Mouse (Mus musculus): ENCODE results near the gene Phf10.
"Not testable (repeated sequence)": the region's sequence is repeated elsewhere in the genome, so short reads cannot be mapped to it uniquely, and the experiment has no call there.

The Phf10 gene

DNA sequence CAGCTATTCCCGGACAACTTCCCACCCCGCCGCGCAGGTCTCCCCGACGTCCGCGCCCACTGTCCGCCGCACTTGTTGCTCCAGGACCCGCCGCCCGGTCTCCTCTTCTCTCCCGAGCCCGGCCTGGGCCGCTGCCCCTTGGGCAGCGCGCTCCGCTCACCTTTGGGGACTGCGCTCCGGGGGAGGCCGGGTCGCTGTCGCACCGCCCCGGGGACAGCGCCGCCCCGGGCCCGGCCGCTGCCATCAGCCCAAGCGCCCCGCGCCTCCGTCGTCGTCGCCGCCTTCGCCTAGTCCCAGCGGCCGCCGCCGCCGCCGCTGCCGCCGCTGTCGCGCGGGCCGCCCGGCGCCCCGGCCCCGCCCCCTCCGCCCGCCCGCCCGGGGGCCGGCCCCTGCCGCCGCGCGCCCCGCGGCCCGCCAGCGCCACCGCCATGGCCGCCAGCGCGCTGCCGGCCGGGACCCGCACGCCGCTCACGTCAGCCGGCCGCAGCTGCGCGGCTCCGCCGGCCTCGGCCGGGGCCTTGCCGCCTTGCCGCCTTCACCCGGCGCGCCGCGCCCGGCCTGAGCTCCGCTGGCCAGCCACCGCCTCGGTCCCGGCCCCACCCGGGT is at the start of gene Phf10:
Gene Phf10 (minus strand): TSS at position 323 of the 606 bp plus-strand sequence.
- peak; percentile 31 to 34 for DNase-seq (ENCODE audit: low spot score in 2 of 2)

DNA sequence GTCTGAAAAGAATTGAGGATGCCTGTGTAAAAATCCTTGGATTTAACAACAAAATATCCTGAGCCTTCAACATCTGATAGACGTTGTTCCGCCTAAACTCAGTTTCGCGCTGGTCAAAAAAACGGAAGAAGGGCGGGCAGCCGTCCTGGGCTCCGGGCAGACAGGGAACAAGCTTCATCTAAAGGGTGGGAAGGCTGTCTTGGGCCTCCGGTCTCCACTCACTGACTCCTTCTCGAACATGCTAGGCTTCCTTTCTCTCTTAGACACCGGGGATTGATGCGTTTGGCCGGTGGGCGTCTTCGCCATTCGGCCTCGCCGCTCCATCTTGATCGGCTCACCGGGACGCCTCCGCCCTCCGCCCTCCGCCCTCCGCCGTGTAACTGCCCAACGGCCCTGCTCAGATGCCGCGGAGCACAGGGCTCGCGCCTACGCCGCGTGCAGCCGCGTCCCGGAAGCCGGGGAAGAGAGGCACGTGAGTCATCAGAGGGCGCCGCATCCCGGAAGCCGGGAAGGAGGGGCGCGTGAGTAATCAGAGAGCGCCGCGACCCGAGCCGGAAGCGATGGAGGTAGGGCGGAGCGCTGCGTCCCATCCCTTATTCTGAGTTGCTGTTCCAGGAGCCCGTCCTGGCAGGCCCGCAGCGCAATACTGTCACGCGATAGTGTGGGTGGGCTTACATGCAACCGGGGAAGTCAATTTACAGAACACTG is 48.8 kb upstream of the Phf10 start, which contains the start of gene Gm3435:
Gene Gm3435 (plus strand): TSS at position 471 of the 708 bp plus-strand sequence.
- DNase-seq (ENCODE audit: low spot score in 2 of 2) = not testable (repeated sequence)

DNA sequence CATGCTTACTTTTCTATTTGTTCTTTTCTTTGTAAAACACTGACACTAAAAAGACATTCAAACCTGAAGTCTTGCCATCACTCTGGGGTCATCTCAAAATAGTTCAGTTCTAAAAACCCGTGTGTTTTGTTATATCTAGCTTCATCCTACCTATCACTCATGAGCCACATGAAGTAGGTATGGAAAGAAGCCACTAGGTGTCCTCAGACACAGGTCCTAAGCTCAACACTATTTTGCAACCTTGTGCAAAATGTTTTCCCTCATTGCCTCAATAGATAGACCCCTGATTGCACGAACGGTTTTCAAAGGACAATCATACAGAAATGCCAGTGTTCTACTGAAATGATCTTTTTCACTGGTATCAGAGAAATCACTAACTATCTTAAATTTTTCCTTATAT is 48.0 kb upstream of the Phf10 start:
- DNase-seq (ENCODE audit: low spot score in 2 of 2) = not testable (repeated sequence)

DNA sequence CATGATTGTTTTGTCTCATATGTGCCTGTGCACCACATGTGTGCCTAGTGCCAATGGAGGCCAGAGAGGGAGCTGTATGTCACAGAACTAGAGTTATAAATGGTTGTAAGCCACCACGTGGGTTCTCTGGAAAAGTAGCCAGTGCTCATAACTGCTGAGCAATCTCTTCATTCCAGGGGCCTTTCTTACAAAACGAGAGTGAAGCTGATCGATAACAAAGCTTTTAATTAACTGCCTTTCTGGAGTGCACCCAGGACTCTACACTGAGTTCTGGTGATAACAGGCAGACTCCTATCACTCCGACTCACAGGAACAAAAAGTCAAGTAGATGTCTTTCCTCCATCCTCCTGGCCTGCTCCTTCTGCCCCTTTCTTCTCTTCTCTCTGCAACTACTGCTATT is 39.0 kb upstream of the Phf10 start:
- DNase-seq (ENCODE audit: low spot score in 2 of 2) = not testable (repeated sequence)

DNA sequence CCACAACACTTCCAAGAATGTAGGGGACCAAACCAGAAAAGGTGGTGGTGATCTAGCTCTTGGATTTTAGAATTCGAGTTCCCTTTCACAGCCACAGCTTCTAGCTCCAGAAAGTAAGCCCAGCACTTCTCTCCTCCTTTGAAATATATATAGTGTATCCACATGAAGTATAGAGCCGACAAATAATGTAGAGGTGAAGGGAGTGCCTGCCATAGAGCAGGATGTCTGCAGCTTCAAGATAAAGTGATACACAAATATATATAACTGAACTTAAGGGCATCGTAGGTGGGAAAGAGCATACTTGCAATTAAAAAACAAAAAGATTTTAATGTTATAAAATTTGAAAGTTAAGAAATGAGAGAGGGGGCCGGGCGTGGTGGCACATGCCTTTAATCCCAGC is 33.1 kb upstream of the Phf10 start:
- not testable (repeated sequence) for DNase-seq (ENCODE audit: low spot score in 2 of 2)

DNA sequence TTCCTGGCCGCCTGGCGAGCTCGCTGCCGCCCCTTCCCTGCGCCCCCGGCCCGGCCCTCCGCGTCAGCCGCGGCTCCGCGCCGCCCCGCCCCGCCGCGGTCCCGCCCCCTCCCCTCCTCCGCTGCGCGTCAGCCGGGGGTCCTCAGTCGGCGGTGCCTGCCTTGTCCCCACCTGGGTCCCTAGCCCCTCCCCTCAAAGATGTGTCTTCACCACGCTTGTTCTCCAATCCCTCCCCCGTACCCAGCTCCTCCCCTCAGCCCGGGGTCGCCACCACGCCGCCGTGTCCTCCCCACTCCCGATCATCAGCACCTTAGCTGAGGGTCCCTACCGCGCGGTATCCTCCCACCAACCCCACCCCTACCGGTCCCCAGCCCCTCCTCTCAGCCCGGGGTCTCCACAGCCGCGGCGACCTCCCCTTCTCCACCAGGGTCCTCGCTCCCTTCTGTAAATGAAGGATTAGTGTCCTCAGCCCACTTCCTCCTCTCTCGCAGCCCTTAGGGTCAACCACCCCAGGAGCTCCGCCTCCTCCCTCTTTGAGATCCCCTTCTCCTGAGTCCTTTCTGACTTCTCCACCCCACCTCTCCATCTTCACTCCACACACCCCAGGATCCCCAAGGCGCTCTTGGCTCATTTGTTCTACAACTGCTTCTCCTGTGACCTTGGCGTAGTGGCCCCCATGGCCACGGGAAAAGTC is 32.2 kb upstream of the Phf10 start:
- not testable (repeated sequence) for DNase-seq (ENCODE audit: low spot score in 2 of 2)

DNA sequence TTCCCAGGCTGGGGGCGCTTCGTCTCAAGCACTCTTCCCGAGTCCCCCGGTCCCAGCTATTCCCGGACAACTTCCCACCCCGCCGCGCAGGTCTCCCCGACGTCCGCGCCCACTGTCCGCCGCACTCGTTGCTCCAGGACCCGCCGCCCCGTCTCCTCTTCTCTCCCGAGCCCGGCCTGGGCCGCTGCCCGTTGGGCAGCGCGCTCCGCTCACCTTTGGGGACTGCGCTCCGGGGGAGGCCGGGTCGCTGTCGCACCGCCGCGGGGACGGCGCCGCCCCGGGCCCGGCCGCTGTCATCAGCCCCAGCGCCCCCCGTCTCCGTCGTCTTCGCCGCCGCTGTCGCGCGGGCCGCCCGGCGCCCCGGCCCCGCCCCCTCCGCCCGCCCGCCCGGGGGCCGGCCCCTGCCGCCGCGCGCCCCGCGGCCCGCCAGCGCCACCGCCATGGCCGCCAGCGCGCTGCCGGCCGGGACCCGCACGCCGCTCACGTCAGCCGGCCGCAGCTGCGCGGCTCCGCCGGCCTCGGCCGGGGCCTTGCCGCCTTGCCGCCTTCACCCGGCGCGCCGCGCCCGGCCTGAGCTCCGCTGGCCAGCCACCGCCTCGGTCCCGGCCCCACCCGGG is 31.6 kb upstream of the Phf10 start:
- DNase-seq (ENCODE audit: low spot score in 2 of 2) = not testable (repeated sequence)

DNA sequence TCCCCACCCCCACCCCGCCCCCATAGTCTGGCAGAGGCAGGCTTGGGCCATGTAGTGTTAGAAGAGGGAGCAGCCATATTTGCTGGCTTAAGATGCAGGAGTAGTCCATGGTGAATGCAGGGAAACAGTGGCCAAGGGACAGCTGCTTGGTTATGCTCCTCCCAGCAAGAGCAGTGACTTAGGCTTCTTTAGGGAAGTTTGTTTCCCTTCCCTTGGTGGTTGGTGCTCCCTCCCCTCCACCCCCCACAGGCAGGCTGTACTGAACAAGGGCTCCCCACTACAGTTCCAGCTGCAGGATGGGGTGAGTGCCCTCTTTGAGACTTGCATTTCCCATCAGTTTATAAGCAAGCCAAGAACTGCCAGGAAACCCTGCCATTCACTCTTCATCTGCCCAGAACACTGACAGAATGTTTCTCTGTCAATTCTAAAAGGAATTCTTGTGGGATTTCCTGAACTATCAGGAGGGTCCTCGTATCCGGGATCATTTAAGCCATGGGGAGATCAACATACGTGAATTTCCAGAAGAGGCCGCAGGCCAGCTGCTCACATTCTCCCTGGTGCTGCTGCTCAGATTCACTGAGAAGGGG is 29.1 kb upstream of the Phf10 start:
- not testable (repeated sequence) for DNase-seq (ENCODE audit: low spot score in 2 of 2)

DNA sequence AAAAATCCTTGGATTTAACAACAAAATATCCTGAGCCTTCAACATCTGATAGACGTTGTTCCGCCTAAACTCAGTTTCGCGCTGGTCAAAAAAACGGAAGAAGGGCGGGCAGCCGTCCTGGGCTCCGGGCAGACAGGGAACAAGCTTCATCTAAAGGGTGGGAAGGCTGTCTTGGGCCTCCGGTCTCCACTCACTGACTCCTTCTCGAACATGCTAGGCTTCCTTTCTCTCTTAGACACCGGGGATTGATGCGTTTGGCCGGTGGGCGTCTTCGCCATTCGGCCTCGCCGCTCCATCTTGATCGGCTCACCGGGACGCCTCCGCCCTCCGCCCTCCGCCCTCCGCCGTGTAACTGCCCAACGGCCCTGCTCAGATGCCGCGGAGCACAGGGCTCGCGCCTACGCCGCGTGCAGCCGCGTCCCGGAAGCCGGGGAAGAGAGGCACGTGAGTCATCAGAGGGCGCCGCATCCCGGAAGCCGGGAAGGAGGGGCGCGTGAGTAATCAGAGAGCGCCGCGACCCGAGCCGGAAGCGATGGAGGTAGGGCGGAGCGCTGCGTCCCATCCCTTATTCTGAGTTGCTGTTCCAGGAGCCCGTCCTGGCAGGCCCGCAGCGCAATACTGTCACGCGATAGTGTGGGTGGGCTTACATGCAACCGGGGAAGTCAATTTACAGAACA is 17.4 kb upstream of the Phf10 start, which contains the start of the genes 9030025P20Rik and Gm3417:
Gene 9030025P20Rik (plus strand): TSS at position 107 of the 677 bp plus-strand sequence.
Gene Gm3417 (minus strand): TSS at position 429 of the 677 bp plus-strand sequence.
- not testable (repeated sequence) for DNase-seq (ENCODE audit: low spot score in 2 of 2)

DNA sequence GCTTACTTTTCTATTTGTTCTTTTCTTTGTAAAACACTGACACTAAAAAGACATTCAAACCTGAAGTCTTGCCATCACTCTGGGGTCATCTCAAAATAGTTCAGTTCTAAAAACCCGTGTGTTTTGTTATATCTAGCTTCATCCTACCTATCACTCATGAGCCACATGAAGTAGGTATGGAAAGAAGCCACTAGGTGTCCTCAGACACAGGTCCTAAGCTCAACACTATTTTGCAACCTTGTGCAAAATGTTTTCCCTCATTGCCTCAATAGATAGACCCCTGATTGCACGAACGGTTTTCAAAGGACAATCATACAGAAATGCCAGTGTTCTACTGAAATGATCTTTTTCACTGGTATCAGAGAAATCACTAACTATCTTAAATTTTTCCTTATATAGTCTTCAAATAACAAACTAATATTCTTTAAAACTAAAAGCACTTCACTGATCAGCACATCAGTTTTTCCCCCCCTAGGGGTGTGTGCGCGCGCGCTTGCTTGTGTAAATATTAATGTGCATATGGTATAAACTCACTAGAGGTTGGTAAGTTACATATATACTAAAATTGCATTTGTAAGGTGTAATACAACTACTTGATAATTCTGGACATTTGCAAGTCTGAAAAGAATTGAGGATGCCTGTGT is 16.8 kb upstream of the Phf10 start:
- not testable (repeated sequence) for DNase-seq (ENCODE audit: low spot score in 2 of 2)

DNA sequence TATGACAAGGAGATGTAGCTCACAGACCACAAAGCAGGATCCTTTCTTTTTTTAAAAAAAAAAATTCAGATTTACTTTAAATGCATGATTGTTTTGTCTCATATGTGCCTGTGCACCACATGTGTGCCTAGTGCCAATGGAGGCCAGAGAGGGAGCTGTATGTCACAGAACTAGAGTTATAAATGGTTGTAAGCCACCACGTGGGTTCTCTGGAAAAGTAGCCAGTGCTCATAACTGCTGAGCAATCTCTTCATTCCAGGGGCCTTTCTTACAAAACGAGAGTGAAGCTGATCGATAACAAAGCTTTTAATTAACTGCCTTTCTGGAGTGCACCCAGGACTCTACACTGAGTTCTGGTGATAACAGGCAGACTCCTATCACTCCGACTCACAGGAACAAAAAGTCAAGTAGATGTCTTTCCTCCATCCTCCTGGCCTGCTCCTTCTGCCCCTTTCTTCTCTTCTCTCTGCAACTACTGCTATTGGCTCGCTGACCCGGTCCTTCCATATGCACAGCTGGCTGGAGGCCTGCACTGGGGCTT is 7.4 kb upstream of the Phf10 start:
- not testable (repeated sequence) for DNase-seq (ENCODE audit: low spot score in 2 of 2)

DNA sequence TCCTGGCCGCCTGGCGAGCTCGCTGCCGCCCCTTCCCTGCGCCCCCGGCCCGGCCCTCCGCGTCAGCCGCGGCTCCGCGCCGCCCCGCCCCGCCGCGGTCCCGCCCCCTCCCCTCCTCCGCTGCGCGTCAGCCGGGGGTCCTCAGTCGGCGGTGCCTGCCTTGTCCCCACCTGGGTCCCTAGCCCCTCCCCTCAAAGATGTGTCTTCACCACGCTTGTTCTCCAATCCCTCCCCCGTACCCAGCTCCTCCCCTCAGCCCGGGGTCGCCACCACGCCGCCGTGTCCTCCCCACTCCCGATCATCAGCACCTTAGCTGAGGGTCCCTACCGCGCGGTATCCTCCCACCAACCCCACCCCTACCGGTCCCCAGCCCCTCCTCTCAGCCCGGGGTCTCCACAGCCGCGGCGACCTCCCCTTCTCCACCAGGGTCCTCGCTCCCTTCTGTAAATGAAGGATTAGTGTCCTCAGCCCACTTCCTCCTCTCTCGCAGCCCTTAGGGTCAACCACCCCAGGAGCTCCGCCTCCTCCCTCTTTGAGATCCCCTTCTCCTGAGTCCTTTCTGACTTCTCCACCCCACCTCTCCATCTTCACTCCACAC is 583 bp upstream of the Phf10 start:
- not testable (repeated sequence) for DNase-seq (ENCODE audit: low spot score in 2 of 2)

DNA sequence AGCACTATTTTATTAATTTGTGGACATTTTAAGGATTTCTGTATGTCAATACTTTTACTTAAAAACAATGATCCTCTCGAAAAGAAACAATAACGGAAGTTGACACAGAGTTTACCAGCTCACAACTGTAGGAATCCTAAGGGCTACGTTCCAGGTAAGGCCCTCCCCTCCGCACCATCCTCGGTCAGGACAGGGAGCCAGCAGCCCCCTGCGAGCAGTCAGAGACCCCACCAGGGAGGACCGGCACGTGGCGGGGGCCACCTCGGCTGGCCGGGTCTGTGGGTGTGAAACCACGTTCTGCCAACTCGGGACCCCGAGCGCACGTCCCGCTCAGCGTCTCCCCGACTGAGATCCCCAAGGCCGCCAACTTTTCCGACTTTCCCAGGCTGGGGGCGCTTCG is 553 bp downstream of the Phf10 start:
- DNase-seq (ENCODE audit: low spot score in 2 of 2) = peak; percentile 10 to 11

DNA sequence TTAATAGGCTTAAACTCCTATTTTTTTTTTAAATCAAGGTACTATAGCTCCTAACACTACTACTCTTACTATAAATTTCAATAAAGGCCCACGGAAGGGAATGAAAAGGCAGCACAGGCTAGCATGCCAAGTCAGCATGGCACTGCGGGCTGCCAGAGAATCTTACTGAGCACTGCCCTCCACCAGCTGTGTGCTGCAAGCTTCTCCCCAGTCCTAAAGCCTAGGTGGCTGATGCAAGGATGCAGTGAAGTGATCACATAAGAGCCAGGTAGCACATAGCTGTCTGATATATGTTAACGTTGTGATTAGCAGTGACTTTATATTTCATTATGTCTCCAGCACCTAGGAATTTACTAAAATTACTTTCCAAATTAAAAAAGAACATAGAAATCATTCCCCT is 1.1 kb downstream of the Phf10 start:
- DNase-seq (ENCODE audit: low spot score in 2 of 2) = peak in 1 of 2 experiments; percentile 11

DNA sequence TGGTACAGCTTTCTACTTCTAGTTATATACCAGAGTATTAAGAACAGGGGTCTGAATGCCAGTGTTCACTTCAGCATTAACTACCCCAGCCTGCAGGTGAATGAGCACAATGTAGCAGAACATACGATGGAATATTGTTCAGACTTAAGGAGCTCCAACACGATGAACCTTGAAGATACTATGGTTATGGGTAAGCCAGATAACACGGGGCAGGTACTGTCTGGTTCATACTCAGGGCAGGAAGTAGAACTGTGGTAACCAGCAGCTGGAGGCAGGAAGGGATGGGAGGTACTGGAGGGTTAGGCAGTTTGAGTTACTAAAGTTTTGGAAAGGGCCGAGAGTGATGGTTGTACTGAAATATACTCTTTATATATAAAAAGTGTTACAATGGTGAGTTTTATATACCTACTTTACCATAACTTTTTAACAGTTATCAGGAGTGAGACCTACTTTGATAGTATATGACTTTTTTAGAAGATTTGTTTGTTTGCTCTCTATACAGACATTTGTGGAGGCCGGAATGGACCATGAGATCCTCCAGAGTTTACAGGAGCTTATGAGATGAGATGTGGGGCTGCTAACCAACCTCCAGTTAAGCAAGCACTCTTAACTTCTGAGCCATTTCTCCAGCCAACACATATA is 2.3 kb downstream of the Phf10 start:
- no peak for DNase-seq (ENCODE audit: low spot score in 2 of 2)

DNA sequence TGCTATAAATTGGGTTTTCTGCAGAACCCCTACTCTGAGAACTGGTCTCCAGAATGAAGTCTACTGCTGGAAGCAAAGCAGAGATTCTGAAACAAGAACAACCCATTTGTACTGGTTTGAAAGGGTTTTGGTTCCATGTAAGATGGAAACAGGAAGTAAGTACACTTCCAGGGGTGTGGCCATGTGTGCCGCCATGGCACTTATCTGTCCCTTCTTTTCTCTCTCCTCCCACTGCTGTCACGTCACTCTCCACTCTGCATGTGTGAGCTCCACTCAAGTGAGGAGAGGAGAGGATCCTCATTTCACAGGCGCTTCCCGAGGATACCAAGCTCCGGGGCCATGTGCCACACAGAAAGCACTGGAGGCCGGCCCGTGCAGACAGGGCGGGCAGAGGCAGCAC is 7.6 kb downstream of the Phf10 start:
- no peak for DNase-seq (ENCODE audit: low spot score in 2 of 2)

DNA sequence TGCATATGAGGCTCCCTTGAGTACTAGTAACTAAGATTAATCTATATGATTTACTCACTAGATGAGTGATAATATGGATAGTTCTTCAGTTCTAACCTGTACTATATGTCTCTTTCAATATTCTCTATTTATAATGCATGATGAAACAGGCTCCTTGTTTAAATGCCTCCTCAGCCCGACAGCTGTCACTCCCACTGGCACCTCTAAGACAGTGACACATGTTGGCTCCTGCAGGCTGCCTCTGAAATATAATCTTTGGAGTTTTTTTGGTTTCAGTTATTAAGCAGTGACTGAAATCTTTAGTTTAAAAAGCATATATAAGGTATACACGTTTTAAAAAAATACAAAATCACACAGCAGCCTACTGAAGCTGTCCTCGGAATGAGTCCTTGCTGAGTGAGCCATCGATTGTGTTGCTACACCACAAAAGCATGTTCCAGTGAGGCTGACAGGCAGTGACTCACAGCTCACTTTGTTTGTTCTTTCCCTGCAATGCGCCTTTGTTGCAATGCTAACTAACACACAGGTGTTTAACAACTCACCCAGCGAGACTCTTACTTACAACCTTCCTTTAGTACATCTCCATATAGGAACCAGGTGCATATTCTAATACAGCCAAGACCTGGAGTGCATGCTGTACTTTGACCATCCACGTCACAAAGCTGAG is 11.8 kb downstream of the Phf10 start:
- no peak for DNase-seq (ENCODE audit: low spot score in 2 of 2)

DNA sequence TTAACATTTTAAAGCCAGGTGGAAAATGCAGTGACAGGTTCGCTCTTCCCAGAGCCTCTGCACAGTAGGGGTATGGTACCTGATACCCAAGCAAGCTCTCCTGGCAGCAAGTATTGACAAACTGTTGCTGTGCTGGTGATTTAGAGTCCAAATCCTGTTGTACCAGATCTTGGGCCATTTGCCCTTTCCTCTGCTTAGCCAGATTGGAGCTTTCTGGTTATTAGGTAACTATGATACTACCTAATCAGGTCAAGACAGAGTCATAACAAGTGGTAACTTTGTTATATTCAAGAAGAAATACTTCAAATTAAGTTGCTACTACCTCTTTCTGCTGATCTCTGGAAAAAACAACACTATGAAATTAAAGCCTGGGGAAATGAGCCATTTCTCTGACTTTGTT is 16.5 kb downstream of the Phf10 start:
- DNase-seq (ENCODE audit: low spot score in 2 of 2) = no peak

DNA sequence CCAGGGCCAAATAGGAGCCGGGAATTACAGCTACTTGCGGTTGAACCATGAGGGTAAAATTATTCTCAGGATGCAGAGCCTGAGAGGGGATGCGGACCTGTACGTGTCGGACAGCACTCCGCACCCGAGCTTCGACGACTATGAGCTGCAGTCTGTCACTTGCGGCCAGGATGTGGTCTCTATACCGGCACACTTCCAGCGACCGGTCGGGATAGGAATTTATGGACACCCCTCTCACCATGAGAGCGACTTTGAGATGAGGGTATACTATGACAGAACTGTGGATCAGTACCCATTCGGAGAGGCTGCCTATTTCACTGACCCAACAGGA is 17.4 kb downstream of the Phf10 start:
- DNase-seq (ENCODE audit: low spot score in 2 of 2) = no peak
